Mouse (Mus musculus): Measurements from ENCODE around the gene Eya3.
"Not testable (repeated sequence)": the region's sequence is repeated elsewhere in the genome, so short reads cannot be mapped to it uniquely, and the experiment has no call there.

The Eya3 gene

GRCm38 (mm10) chr4:132735894-132736293 is 97.1 kb downstream of the Eya3 start:
- in situ Hi-C loops (cut with MboI; ENCODE audit: low sequenced_read_pairs): no loop called here

DNA sequence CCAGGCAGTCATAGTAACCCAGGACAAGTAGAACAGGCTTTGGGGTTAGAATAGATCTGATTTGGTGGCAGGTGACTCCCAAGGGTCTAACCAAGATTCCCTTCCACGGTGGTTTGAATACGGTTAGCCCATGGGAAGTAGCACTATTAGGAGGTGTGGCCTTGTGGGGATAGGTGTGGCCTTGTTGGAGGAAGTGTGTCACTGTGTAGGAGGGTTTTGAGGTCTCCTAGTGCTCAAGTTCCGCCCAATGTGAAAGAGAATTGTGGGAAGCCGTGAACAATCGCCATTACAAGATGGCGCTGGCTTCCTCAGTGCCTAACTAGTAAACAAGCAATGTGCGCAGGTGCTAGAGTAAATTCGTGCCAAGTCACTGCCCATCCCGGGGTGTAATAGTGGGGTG is 98.4 kb downstream of the Eya3 start:
- in situ Hi-C loops (cut with MboI; ENCODE audit: low sequenced_read_pairs): not testable (repeated sequence)

GRCm38 (mm10) chr4:132741491-132741890 is 102.7 kb downstream of the Eya3 start:
- in situ Hi-C loops (cut with MboI; ENCODE audit: low sequenced_read_pairs): no loop called here

- in situ Hi-C loops (cut with MboI; ENCODE audit: low sequenced_read_pairs): no loop called here
These were observed 105.5 kb downstream of the Eya3 start for GRCm38 (mm10) chr4:132743992-132744911.

- in situ Hi-C loops (cut with MboI; ENCODE audit: low sequenced_read_pairs): no loop called here
These were observed 108.2 kb downstream of the Eya3 start for GRCm38 (mm10) chr4:132746911-132747517.

DNA sequence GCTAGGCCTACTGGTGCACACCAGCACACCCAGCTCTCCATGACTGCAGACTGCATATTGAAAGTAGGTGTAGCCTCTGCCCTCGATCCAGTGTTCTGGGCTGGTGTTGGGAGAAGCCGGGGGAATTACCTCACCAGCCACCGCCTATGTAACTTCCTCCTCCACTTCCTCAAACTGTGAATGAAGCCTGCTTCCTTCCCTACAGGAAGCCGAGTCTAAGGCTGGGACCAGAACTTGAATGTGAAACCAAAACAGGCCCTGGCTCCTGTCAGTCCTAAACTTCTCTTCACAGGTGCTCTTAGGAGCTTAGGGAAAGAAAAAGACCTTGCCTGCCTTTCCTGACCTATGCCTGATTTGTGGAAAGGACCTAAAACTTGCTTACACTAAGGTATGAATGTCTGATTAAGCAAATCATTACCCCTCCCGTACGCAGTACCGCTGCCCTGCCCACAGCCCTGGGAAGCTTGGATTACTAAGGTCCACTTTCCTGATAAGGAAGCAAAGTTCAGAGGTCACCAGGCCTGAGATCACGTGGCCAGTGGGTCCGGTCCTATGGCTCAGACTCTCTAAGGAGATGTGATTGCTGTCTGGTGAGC is 109.0 kb downstream of the Eya3 start:
- in situ Hi-C loops (cut with MboI; ENCODE audit: low sequenced_read_pairs): no loop called here

DNA sequence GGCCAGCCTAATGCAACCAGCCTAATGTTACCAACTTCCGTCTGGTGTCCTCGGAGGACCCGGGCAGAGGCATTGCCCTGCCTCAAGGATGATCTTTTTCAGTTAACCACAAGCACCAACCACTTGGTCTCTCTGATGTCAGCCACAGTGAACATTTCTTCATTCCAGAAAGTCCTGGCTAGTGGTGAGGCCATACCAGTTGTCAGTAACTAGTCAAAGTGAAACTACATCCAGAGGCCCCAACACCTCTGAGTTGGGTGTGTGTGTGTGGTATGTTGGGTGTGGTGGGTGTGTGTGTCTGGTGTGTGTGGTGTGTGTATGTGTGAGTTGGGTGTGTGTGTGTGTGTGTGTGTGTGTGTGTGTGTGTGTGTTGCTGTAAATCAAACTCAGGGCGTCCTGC is 110.0 kb downstream of the Eya3 start:
- in situ Hi-C loops (cut with MboI; ENCODE audit: low sequenced_read_pairs): no loop called here

- in situ Hi-C loops (cut with MboI; ENCODE audit: low sequenced_read_pairs): no loop called here
These were observed 110.6 kb downstream of the Eya3 start for GRCm38 (mm10) chr4:132749258-132749982.

DNA sequence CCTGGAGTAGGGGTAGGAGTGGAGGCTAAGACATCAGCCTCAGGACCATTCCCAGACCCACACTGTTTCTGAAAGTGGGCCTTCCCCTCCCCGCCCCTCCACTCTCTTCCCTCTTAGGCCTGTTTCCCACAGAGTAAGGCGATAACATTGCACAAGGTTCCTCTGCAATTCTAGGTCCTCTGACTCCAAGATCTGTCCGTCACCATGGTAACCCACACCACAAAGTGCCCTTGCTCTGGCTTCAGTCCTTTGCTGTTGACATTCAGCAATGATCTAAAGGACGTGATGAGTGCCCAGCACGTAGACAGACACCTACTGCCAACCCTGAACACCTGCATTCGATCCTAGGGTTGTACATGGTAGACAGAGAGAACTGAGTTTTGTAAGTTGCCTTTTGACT is 114.2 kb downstream of the Eya3 start:
- in situ Hi-C loops (cut with MboI; ENCODE audit: low sequenced_read_pairs): no loop called here

GRCm38 (mm10) chr4:132756974-132757373 is 118.2 kb downstream of the Eya3 start, which contains the start of gene Smpdl3b:
Gene Smpdl3b, minus strand, starts transcription at chr4:132757252.
- in situ Hi-C loops (cut with MboI; ENCODE audit: low sequenced_read_pairs): no loop called here

- in situ Hi-C loops (cut with MboI; ENCODE audit: low sequenced_read_pairs): no loop called here
These were observed 119.0 kb downstream of the Eya3 start for GRCm38 (mm10) chr4:132757633-132758351.

DNA sequence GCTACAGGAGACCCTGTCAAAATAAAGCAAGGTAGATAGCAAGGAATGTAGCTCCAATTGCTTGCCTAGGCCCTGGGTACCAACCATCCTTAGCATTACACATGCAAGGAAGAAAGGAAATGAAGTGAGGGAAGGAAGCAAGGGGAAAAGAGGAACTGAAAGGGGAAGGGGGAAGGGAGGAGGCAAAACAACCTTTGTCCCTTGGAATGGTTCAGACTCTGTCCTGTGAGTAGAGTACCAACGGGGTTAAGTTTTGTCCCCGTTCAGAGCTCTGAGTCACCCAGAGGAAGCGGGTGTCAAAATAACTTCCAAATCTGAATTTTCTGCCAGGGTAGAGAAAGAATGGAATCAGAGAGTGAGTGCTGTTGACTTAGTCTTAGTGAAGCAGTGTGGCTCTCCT is 121.5 kb downstream of the Eya3 start:
- in situ Hi-C loops (cut with MboI; ENCODE audit: low sequenced_read_pairs): no loop called here

- in situ Hi-C loops (cut with MboI; ENCODE audit: low sequenced_read_pairs): no loop called here
These were observed 123.8 kb downstream of the Eya3 start for GRCm38 (mm10) chr4:132762602-132763001.

GRCm38 (mm10) chr4:132763125-132763524 is 124.3 kb downstream of the Eya3 start:
- in situ Hi-C loops (cut with MboI; ENCODE audit: low sequenced_read_pairs): not testable (repeated sequence)

- in situ Hi-C loops (cut with MboI; ENCODE audit: low sequenced_read_pairs): no loop called here
These were observed 129.4 kb downstream of the Eya3 start, which contains the start of gene Rpa2 for GRCm38 (mm10) chr4:132767914-132768876. Gene Rpa2, plus strand, starts transcription at chr4:132768332.

DNA sequence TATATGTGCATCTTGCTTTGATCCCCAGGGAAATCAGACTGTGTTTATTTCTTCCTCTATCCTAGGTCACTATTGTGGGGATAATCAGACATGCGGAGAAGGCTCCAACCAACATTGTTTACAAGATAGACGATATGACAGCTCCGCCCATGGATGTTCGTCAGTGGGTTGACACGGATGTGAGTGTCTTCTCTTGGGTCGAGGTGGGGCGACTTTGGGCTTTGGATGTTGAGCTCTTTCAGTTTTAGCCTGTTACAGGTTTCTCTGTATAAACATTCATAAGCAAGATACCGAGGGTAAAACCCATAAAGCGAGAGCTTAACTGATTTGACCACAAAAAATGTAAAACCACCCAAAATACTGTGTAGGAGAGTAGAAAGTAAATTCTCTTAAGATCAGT is 133.0 kb downstream of the Eya3 start:
- in situ Hi-C loops (cut with MboI; ENCODE audit: low sequenced_read_pairs): loop anchor here (10.0 kb wide), 1 partner anchor 153 kb away; the partner anchor contains the start of gene Fam76a

Data from CH12F3 (cell line).